Mouse (Mus musculus) megakaryocyte progenitor cell, adult 5-6 weeks (primary cell): ENCODE measurements around the gene Lamtor2. TPM values are rescaled to one million over a fixed set of nuclear protein-coding genes. Genes with fewer than 3 reads are reported as not detected.

Experiments
- ATAC-seq: replicated peaks from 2 replicates; pipeline ENCODE4 v1.8.0; 2016; ENCODE audit warnings: mild to moderate bottlenecking, moderate TSS enrichment, inconsistent platforms; ENCODE audit not compliant: poor library complexity
- total RNA-seq, 2 experiments: library from RNA; stranded (forward) in 1 of 2; stranded (reverse) in 1 of 2; fragments of 157-497, 149-512 nt in 1 of 2; fragments of 200-1000 nt in 1 of 2; gene quantifications; 2 replicates each; pipeline versions ENCODE4 v1.2.3 to v1.2.4; 2015 to 2017

The Lamtor2 gene
- total RNA-seq, 2 experiments from 2014 or later = 46.4 to 115 TPM

- 0 out of 2 replicates have a peak, but pooled peaks have one; percentile 52 for ATAC-seq
These were observed 16.2 kb upstream of the Lamtor2 start for GRCm38 (mm10) chr3:88569093-88569492.

- no peak for ATAC-seq
These were observed 15.7 kb upstream of the Lamtor2 start for GRCm38 (mm10) chr3:88568615-88569014.

GRCm38 (mm10) chr3:88567892-88568291, 15.0 kb upstream of the Lamtor2 start:
- no peak for ATAC-seq

GRCm38 (mm10) chr3:88566536-88567061, 13.7 kb upstream of the Lamtor2 start:
- ATAC-seq = no peak

GRCm38 (mm10) chr3:88566116-88566515, 13.2 kb upstream of the Lamtor2 start:
- no peak for ATAC-seq

GRCm38 (mm10) chr3:88563966-88564365, 11.1 kb upstream of the Lamtor2 start:
- no peak for ATAC-seq

- ATAC-seq = no peak
These were observed 10.6 kb upstream of the Lamtor2 start for GRCm38 (mm10) chr3:88563442-88563841.

- ATAC-seq = no peak; the same call in 1 of the 2 replicates
These were observed 9.1 kb upstream of the Lamtor2 start for GRCm38 (mm10) chr3:88561989-88562388.

- ATAC-seq = no peak
These were observed 6.7 kb upstream of the Lamtor2 start for GRCm38 (mm10) chr3:88559596-88559995.

GRCm38 (mm10) chr3:88556616-88557015, 3.7 kb upstream of the Lamtor2 start:
- no peak for ATAC-seq

- ATAC-seq = no peak
These were observed 2.9 kb upstream of the Lamtor2 start for GRCm38 (mm10) chr3:88555731-88556130.

- ATAC-seq = no peak
These were observed 2.3 kb upstream of the Lamtor2 start for GRCm38 (mm10) chr3:88555069-88555605.

- peak; percentile 26 for ATAC-seq
These were observed 1.2 kb upstream of the Lamtor2 start for GRCm38 (mm10) chr3:88553880-88554586.

- peak; percentile 63 for ATAC-seq
These were observed 628 bp upstream of the Lamtor2 start, which contains the start of gene Ubqln4 for GRCm38 (mm10) chr3:88553525-88553879. Ubqln4 (plus strand) TSS chr3:88553758.

- ATAC-seq = no peak
These were observed 710 bp downstream of the Lamtor2 start for GRCm38 (mm10) chr3:88552082-88552645.

GRCm38 (mm10) chr3:88551586-88551985, 1.3 kb downstream of the Lamtor2 start:
- no peak for ATAC-seq

GRCm38 (mm10) chr3:88548180-88548917, 4.5 kb downstream of the Lamtor2 start, which contains the start of gene Rab25:
Rab25 (minus strand) TSS chr3:88548300.
- ATAC-seq = no peak

- no peak; the same call in 1 of the 2 replicates for ATAC-seq
These were observed 6.0 kb downstream of the Lamtor2 start for GRCm38 (mm10) chr3:88546674-88547418.

- ATAC-seq = peak; percentile 44
These were observed 7.8 kb downstream of the Lamtor2 start for GRCm38 (mm10) chr3:88544955-88545591.

- peak; percentile 63 for ATAC-seq
These were observed 8.4 kb downstream of the Lamtor2 start for GRCm38 (mm10) chr3:88544514-88544913.
